Mouse (Mus musculus): ENCODE results near the gene Poc1a. TPM values are rescaled to one million over a fixed set of nuclear protein-coding genes. Genes with fewer than 3 reads are reported as not detected.

Gene Poc1a
- polyA plus RNA-seq, 1 experiment = 7.6 TPM

- TF ChIP-seq SRF (IDR thresholded peaks at IDR 0.05; ENCODE audit: control insufficient read depth, insufficient read length, low read depth) (no peak), REST (IDR thresholded peaks at IDR 0.05; ENCODE audit: insufficient read depth, insufficient read length) (no peak), MYOG (IDR thresholded peaks at IDR 0.05; ENCODE audit: control insufficient read depth in 1 of 3, insufficient read depth in 1 of 3, insufficient read length in 2 of 3, low read depth in 2 of 3) (no peak), USF1 (IDR thresholded peaks at IDR 0.05; ENCODE audit: low read depth) (no peak), E2F4 (IDR thresholded peaks at IDR 0.05; ENCODE audit: insufficient read depth) (no peak), MYOD1 (IDR thresholded peaks at IDR 0.05; ENCODE audit: control insufficient read depth in 1 of 3, insufficient read length in 2 of 3, low read depth in 2 of 3) (no peak), MAX (IDR thresholded peaks at IDR 0.05; ENCODE audit: low read depth) (no peak), TCF12 (IDR thresholded peaks at IDR 0.05; ENCODE audit: insufficient read depth, poor library complexity, severe bottlenecking) (no peak), POLR2A (IDR thresholded peaks at IDR 0.05; ENCODE audit: insufficient read length, low read depth) (no peak), TCF3 (IDR thresholded peaks at IDR 0.05; ENCODE audit: insufficient read length, low read depth) (no peak)
- no peaks in the 10 kb centered on the region for H3K79me2 ChIP-seq (ENCODE audit: control insufficient read depth, insufficient read depth)
- H3K4me3 ChIP-seq = no peak overlapping the region
- no peaks in the 10 kb centered on the region for H3K27me3 ChIP-seq (ENCODE audit: control insufficient read depth, insufficient read depth, insufficient read length)
- H3K4me2 ChIP-seq (ENCODE audit: low read depth) = no peak overlapping the region
- no peaks in the 10 kb centered on the region for H3K36me3 ChIP-seq (ENCODE audit: control insufficient read depth, insufficient read depth)
- no peak overlapping the region for H3ac ChIP-seq (ENCODE audit: control insufficient read depth, insufficient read length)
These were observed 45.4 kb downstream of the Poc1a start for GRCm38 (mm10) chr9:106326241-106326640.

GRCm38 (mm10) chr9:106327125-106327809 is 46.4 kb downstream of the Poc1a start:
- no peak overlapping the region for H3K4me3 ChIP-seq
- H3K36me3 ChIP-seq (ENCODE audit: control insufficient read depth, insufficient read depth) = no peaks in the 10 kb centered on the region
- H3K79me2 ChIP-seq (ENCODE audit: control insufficient read depth, insufficient read depth) = no peaks in the 10 kb centered on the region
- TF ChIP-seq POLR2A (IDR thresholded peaks at IDR 0.05; ENCODE audit: insufficient read length, low read depth) (no peak), MYOD1 (IDR thresholded peaks at IDR 0.05; ENCODE audit: control insufficient read depth in 1 of 3, insufficient read length in 2 of 3, low read depth in 2 of 3) (no peak), TCF3 (IDR thresholded peaks at IDR 0.05; ENCODE audit: insufficient read length, low read depth) (no peak), USF1 (IDR thresholded peaks at IDR 0.05; ENCODE audit: low read depth) (no peak), MAX (IDR thresholded peaks at IDR 0.05; ENCODE audit: low read depth) (no peak), MYOG (IDR thresholded peaks at IDR 0.05; ENCODE audit: control insufficient read depth in 1 of 3, insufficient read depth in 1 of 3, insufficient read length in 2 of 3, low read depth in 2 of 3) (no peak), POLR2AphosphoS2 (IDR thresholded peaks at IDR 0.05; ENCODE audit: insufficient read length, low read depth) (no peak), TCF12 (IDR thresholded peaks at IDR 0.05; ENCODE audit: insufficient read depth, poor library complexity, severe bottlenecking) (no peak)
- no peak overlapping the region for H3ac ChIP-seq (ENCODE audit: control insufficient read depth, insufficient read length)
- H3K27me3 ChIP-seq (ENCODE audit: control insufficient read depth, insufficient read depth, insufficient read length) = no peaks in the 10 kb centered on the region
- no peak overlapping the region for H3K4me2 ChIP-seq (ENCODE audit: low read depth)

GRCm38 (mm10) chr9:106328068-106328610 is 47.3 kb downstream of the Poc1a start:
- no peak overlapping the region for H3ac ChIP-seq (ENCODE audit: control insufficient read depth, insufficient read length)
- no peaks in the 10 kb centered on the region for H3K79me2 ChIP-seq (ENCODE audit: control insufficient read depth, insufficient read depth)
- no peaks in the 10 kb centered on the region for H3K27me3 ChIP-seq (ENCODE audit: control insufficient read depth, insufficient read depth, insufficient read length)
- H3K36me3 ChIP-seq (ENCODE audit: control insufficient read depth, insufficient read depth) = no peaks in the 10 kb centered on the region
- no peak overlapping the region for H3K4me2 ChIP-seq (ENCODE audit: low read depth)
- no peak for TF ChIP-seq TCF3 (IDR thresholded peaks at IDR 0.05; ENCODE audit: insufficient read length, low read depth)
- no peak for TF ChIP-seq CEBPB (IDR thresholded peaks at IDR 0.05; ENCODE audit: insufficient read depth, poor library complexity, severe bottlenecking)
- no peak for TF ChIP-seq TCF12 (IDR thresholded peaks at IDR 0.05; ENCODE audit: insufficient read depth, poor library complexity, severe bottlenecking)
- no peak for TF ChIP-seq POLR2AphosphoS2 (IDR thresholded peaks at IDR 0.05; ENCODE audit: insufficient read length, low read depth)
- TF ChIP-seq MYOD1 (IDR thresholded peaks at IDR 0.05; ENCODE audit: control insufficient read depth in 1 of 3, insufficient read length in 2 of 3, low read depth in 2 of 3) = no peak
- TF ChIP-seq USF1 (IDR thresholded peaks at IDR 0.05; ENCODE audit: low read depth) = no peak
- no peak for TF ChIP-seq POLR2A (IDR thresholded peaks at IDR 0.05; ENCODE audit: insufficient read length, low read depth)
- TF ChIP-seq REST (IDR thresholded peaks at IDR 0.05; ENCODE audit: insufficient read depth, insufficient read length) = no peak
- no peak for TF ChIP-seq SRF (IDR thresholded peaks at IDR 0.05; ENCODE audit: control insufficient read depth, insufficient read length, low read depth)
- no peak for TF ChIP-seq MYOG (IDR thresholded peaks at IDR 0.05; ENCODE audit: control insufficient read depth in 1 of 3, insufficient read depth in 1 of 3, insufficient read length in 2 of 3, low read depth in 2 of 3)
- no peak overlapping the region for H3K4me3 ChIP-seq

- TF ChIP-seq REST (IDR thresholded peaks at IDR 0.05; ENCODE audit: insufficient read depth, insufficient read length) = no peak
- TF ChIP-seq MYOD1 (IDR thresholded peaks at IDR 0.05; ENCODE audit: control insufficient read depth in 1 of 3, insufficient read length in 2 of 3, low read depth in 2 of 3) = no peak
- no peak for TF ChIP-seq SRF (IDR thresholded peaks at IDR 0.05; ENCODE audit: control insufficient read depth, insufficient read length, low read depth)
- TF ChIP-seq USF1 (IDR thresholded peaks at IDR 0.05; ENCODE audit: low read depth) = no peak
- no peak for TF ChIP-seq TCF12 (IDR thresholded peaks at IDR 0.05; ENCODE audit: insufficient read depth, poor library complexity, severe bottlenecking)
- TF ChIP-seq POLR2A (IDR thresholded peaks at IDR 0.05; ENCODE audit: insufficient read length, low read depth) = no peak
- TF ChIP-seq TCF3 (IDR thresholded peaks at IDR 0.05; ENCODE audit: insufficient read length, low read depth) = no peak
- no peak for TF ChIP-seq MYOG (IDR thresholded peaks at IDR 0.05; ENCODE audit: control insufficient read depth in 1 of 3, insufficient read depth in 1 of 3, insufficient read length in 2 of 3, low read depth in 2 of 3)
- TF ChIP-seq E2F4 (IDR thresholded peaks at IDR 0.05; ENCODE audit: insufficient read depth) = no peak
- TF ChIP-seq POLR2AphosphoS2 (IDR thresholded peaks at IDR 0.05; ENCODE audit: insufficient read length, low read depth) = no peak
- TF ChIP-seq MAX (IDR thresholded peaks at IDR 0.05; ENCODE audit: low read depth) = no peak
- TF ChIP-seq CEBPB (IDR thresholded peaks at IDR 0.05; ENCODE audit: insufficient read depth, poor library complexity, severe bottlenecking) = no peak
These were observed 48.1 kb downstream of the Poc1a start for GRCm38 (mm10) chr9:106328772-106329511.

More at GRCm38 (mm10) chr9:106328772-106329511, 48.1 kb downstream of the Poc1a start:
- Histone ChIP-seq H3K4me3 (no peak overlapping the region), H3K27me3 (ENCODE audit: control insufficient read depth, insufficient read depth, insufficient read length) (no peaks in the 10 kb centered on the region), H3ac (ENCODE audit: control insufficient read depth, insufficient read length) (no peak overlapping the region), H3K4me2 (ENCODE audit: low read depth) (no peak overlapping the region), H3K36me3 (ENCODE audit: control insufficient read depth, insufficient read depth) (no peaks in the 10 kb centered on the region), H3K79me2 (ENCODE audit: control insufficient read depth, insufficient read depth) (no peaks in the 10 kb centered on the region)

All from myocyte (in vitro differentiated cells).